Mouse (Mus musculus) kidney, embryonic 15.5 days (tissue): ENCODE results near the gene Stk11ip. TPM values are rescaled to one million over a fixed set of nuclear protein-coding genes. Genes with fewer than 3 reads are reported as not detected.

ENCODE experiments used
- ATAC-seq: fragments of 200-750 bp; cut with Nextera tagmentation; replicated peaks from 2 replicates; pipeline ENCODE4 v1.8.0; 2017; ENCODE audit warnings: moderate TSS enrichment; ENCODE audit not compliant: low FRiP score
- H3K27ac ChIP-seq: fragments of 300-500 bp; sonication (generic); 2 replicates; pipeline ENCODE4 v1.5.1; 2015; ENCODE audit warnings: mild to moderate bottlenecking, inconsistent platforms
- H3K27me3 ChIP-seq: fragments of 300-500 bp; sonication (generic); 2 replicates; pipeline ENCODE4 v1.6.1; 2015; ENCODE audit warnings: inconsistent platforms
- H3K36me3 ChIP-seq: fragments of 300-500 bp; sonication (generic); 2 replicates; pipeline ENCODE4 v1.6.1; 2015; ENCODE audit warnings: inconsistent platforms
- H3K4me1 ChIP-seq: fragments of 300-500 bp; sonication (generic); 2 replicates; pipeline ENCODE4 v1.6.1; 2015; ENCODE audit warnings: inconsistent platforms
- H3K4me2 ChIP-seq: fragments of 300-500 bp; sonication (generic); 2 replicates; pipeline ENCODE4 v1.6.1; 2015; ENCODE audit warnings: moderate library complexity, mild to moderate bottlenecking, inconsistent platforms
- H3K4me3 ChIP-seq: fragments of 300-500 bp; sonication (generic); replicated peaks from 2 replicates; pipeline ENCODE4 v1.5.1; 2015; ENCODE audit warnings: mild to moderate bottlenecking, inconsistent platforms
- H3K9ac ChIP-seq: fragments of 300-500 bp; sonication (generic); 2 replicates; pipeline ENCODE4 v1.6.1; 2015; ENCODE audit warnings: mild to moderate bottlenecking, inconsistent platforms
- H3K9me3 ChIP-seq: fragments of 300-500 bp; sonication (generic); replicated peaks from 2 replicates; pipeline ENCODE4 v1.6.1; 2016; ENCODE audit warnings: inconsistent platforms
- WGBS: fragments of 180-500 bp; shearing (Covaris S2); methylation state at CpG from one replicate; pipeline ENCODE4 v1.1.7; 2015; ENCODE audit warnings: mixed read lengths; 5-methylcytosine and 5-hydroxymethylcytosine counted together
- polyA plus RNA-seq: library from polyadenylated mRNA; unstranded; fragments of >200 nt; fragmentation: Nextera tagmentation; extraction: Ambion mirVana; gene quantifications from 2 replicates; pipeline ENCODE4 v1.2.1, GENCODE M21; 2015

Stk11ip gene
- polyA plus RNA-seq, 1 experiment from 2014 or later = 26.5 TPM

DNA sequence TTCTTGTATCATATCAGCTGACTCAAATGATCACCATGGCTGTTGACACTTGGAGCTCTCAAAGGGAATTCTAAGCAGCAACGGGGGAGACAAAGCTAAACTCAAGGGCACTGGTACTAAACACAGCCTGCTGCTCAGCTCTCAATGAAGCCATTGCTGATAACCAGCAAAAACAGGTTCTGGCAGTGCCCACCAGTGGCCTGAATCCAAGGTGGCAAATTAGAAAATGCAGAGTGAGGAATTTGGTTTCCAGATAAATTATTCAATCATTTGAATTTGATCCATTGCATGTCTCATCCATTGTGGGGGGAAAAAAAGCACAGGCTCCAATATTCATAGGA is 40.5 kb downstream of the Stk11ip start:
- no peak for ATAC-seq
- H3K27ac ChIP-seq = no peak overlapping the region
- no peak overlapping the region for H3K9ac ChIP-seq
- peaks cover 10% of the 10 kb centered on the region; the same call in 1 of the 2 replicates for H3K36me3 ChIP-seq
- H3K4me1 ChIP-seq = peaks cover 20% of the 10 kb centered on the region
- WGBS = 32% methylated on average over 1 of the region's 1 CpGs
- no peak overlapping the region for H3K4me3 ChIP-seq
- H3K27me3 ChIP-seq = 0 out of 2 replicates have a peak, but pooled peaks cover 10% of the 10 kb centered on the region
- H3K9me3 ChIP-seq = no peaks in the 10 kb centered on the region
- H3K4me2 ChIP-seq = no peak overlapping the region

DNA sequence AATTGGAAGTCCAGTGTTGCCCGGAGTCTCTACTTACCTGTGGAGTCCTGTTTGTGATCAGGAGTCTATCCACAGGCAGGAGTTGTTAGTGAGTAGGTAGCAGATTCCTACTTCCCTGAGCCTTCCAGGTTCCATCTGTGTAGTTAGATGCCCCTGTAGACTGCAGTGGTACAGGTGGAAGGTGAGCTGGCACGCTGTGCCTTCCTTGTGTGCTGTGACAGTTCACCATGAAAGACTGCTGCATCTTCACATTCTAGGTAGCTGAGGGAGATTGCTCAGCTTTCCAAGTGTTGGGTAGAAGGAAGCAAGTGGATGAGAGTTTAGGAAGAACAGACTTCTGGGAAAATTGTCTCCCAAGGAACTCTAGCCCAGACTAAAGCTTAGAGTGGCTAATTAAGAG is 42.8 kb downstream of the Stk11ip start:
- Histone ChIP-seq H3K27me3 (0 out of 2 replicates have a peak, but pooled peaks cover 10% of the 10 kb centered on the region), H3K9me3 (no peaks in the 10 kb centered on the region), H3K4me1 (peaks cover 15% of the 10 kb centered on the region), H3K4me3 (no peak overlapping the region), H3K9ac (no peak overlapping the region), H3K36me3 (no peaks in the 10 kb centered on the region), H3K4me2 (no peak overlapping the region), H3K27ac (no peak overlapping the region)
- no peak for ATAC-seq
- WGBS = 89% methylated on average over 2 of the region's 2 CpGs

DNA sequence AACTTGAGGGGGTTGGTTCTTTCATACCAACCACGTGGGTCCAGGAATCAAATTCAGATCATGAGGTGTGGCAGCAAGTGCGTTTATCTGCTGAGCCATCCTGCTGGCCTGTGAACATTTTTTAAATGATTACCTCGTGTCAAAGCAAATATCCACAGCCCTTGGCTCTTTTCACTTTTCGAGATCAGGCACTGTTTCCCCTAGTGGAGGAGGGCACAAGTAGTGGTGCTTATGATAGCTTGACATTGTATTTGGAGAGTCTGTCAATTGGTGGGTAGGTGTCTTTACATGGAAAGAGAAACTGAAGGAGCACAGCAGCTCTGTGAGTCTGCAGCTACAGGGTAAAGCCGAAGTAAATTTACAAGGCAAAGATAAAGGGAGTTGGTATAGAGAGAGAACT is 43.6 kb downstream of the Stk11ip start:
- no peak overlapping the region for H3K9ac ChIP-seq
- no peak overlapping the region for H3K27ac ChIP-seq
- peaks cover 8% of the 10 kb centered on the region; the same call in 1 of the 2 replicates for H3K4me1 ChIP-seq
- no peaks in the 10 kb centered on the region for H3K9me3 ChIP-seq
- 0 out of 2 replicates have a peak, but pooled peaks cover 10% of the 10 kb centered on the region for H3K27me3 ChIP-seq
- 71% methylated on average over 5 of the region's 5 CpGs for WGBS
- H3K36me3 ChIP-seq = no peaks in the 10 kb centered on the region
- no peak overlapping the region for H3K4me2 ChIP-seq
- no peak overlapping the region for H3K4me3 ChIP-seq
- ATAC-seq = no peak

DNA sequence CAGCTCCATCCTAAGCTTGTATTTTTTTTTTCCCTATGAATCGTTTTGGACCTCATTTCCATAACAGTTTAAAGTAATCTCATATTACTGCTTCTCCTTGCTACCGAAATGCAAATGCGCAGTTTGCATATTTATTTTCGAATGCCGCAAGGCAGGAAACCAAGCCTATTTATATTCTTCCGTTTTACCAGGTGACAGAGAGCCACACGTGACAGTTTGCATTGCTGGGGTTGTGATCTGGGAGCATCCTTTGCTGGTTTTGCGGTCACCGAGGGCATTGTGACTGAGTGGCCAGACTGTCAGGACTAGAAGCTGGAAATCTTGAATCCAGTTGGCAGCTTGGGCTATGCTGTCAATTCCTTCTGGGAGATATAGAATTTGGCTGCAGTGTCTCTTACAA is 44.3 kb downstream of the Stk11ip start:
- H3K9ac ChIP-seq = no peak overlapping the region
- no peak for ATAC-seq

DNA sequence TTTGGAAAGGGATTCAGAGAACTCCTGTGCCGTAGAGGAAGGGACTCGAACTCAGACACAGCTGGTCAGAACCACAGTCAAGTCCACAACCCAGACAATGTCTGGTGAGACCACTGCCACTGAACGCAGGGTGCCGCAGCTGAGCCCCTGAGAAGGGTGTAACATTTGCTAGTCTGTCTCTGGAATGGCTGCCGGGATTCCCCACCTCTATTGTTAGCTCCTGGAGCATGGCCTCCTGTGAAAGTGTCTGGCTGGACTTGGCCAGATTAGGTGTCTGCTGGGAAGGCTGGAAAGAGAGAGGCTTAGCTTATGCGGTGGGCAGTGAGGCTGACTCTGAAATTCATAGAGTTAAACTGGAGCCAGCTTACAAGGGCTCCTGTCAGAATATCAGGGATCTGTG is 49.1 kb downstream of the Stk11ip start:
- no peak for ATAC-seq
- H3K4me1 ChIP-seq = no peaks in the 10 kb centered on the region
- H3K36me3 ChIP-seq = no peaks in the 10 kb centered on the region
- H3K27me3 ChIP-seq = 0 out of 2 replicates have a peak, but pooled peaks cover 8% of the 10 kb centered on the region
- H3K4me3 ChIP-seq = no peak overlapping the region
- H3K9me3 ChIP-seq = no peaks in the 10 kb centered on the region
- no peak overlapping the region for H3K27ac ChIP-seq
- 60% methylated on average over 6 of the region's 6 CpGs for WGBS
- no peak overlapping the region for H3K9ac ChIP-seq
- no peak overlapping the region for H3K4me2 ChIP-seq

More for the DNA sequence above, 44.3 kb downstream of the Stk11ip start:
- 0 out of 2 replicates have a peak, but pooled peaks cover 10% of the 10 kb centered on the region for H3K27me3 ChIP-seq
- no peak overlapping the region for H3K4me3 ChIP-seq
- H3K36me3 ChIP-seq = no peaks in the 10 kb centered on the region
- no peak overlapping the region for H3K4me2 ChIP-seq
- H3K4me1 ChIP-seq = peaks cover 5% of the 10 kb centered on the region; the same call in 1 of the 2 replicates
- H3K9me3 ChIP-seq = no peaks in the 10 kb centered on the region
- WGBS = 62% methylated on average over 9 of the region's 9 CpGs
- H3K27ac ChIP-seq = no peak overlapping the region

DNA sequence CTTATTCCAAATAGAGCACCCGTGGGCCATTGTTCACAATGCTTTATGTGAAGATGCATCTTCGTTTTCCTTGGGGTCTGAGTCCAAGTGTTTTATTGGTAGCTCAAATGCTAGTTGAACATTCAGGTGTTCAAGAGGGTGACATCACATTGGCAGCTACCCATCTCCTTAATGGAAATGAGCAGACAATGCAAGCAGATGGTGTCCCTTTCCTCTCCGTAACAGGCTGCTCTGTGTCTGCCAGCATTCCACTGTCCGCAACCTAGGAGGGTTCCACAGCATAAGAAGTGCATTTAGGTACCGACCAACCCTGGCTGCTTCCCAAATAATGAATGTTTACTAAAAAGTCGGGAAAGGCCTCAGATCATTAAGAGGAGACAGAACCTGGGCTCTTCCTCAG is 51.4 kb downstream of the Stk11ip start:
- Histone ChIP-seq H3K27me3 (0 out of 2 replicates have a peak, but pooled peaks cover 4% of the 10 kb centered on the region), H3K9me3 (no peaks in the 10 kb centered on the region), H3K27ac (no peak overlapping the region), H3K4me1 (no peaks in the 10 kb centered on the region), H3K4me2 (no peak overlapping the region), H3K36me3 (no peaks in the 10 kb centered on the region), H3K9ac (no peak overlapping the region), H3K4me3 (no peak overlapping the region)
- no peak for ATAC-seq
- WGBS = 83% methylated on average over 6 of the region's 6 CpGs

DNA sequence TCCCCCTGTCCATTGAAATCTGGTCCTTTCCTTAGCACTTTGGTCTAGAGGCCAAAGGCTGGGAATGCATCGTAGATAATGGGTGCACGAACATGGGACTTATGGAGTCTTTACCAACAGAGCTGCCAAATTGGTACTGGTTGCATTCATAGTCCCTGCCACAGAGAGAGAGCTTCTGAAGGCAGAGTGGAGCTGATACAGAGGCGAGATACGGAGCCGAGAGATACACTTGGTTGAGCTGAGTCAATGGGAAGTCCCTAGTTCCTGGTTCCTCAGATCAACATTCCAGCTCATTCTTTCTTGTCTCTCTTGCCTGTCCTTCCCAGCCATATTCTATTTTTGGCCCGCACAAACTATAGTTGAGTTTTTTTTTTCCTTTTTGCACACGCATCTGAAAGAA is 52.4 kb downstream of the Stk11ip start:
- 0 out of 2 replicates have a peak, but pooled peaks cover 4% of the 10 kb centered on the region for H3K27me3 ChIP-seq
- no peak for ATAC-seq
- H3K4me3 ChIP-seq = no peak overlapping the region
- H3K4me1 ChIP-seq = no peaks in the 10 kb centered on the region
- no peaks in the 10 kb centered on the region for H3K36me3 ChIP-seq
- no peak overlapping the region for H3K9ac ChIP-seq
- H3K4me2 ChIP-seq = no peak overlapping the region
- no peaks in the 10 kb centered on the region for H3K9me3 ChIP-seq
- H3K27ac ChIP-seq = no peak overlapping the region
- 85% methylated on average over 7 of the region's 7 CpGs for WGBS

DNA sequence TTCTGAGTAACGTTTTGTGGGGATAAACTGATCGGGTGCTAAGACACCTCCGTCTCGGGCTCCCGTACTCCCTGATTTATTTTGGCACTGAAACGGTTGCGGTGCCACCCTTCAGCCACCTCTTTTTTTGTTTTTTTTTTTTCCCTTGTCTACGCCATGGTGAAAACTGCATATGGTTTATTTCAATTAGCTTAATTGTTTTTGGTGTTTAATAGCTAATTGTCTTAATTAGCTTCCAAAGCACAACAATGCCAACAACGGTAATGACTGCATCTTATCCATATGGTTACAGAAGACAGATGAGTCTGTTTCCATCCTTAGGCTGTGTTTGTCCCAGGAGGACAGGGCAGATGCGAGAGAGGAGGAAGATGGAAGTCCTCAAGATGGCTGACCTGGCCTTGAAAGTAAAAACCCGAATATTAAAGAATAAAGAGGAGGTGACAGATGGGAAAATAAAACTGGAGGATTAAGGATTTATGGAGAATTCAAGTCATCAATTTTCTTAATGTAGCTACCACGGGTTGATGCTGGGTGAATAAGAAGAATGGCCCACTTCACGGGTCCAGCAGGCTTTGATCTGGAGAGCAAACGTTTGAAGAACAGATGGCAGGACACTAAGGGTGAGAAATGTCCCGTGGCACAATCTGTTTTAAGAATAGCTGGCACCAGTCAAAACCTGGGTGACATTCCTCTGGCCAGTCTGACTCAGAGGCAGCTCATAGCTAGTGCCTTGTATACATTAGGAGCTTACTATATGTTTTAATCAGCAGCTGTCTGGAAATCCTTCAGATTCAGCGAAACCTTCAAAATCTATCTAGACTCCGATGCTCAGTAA is 53.4 kb downstream of the Stk11ip start:
- Histone ChIP-seq H3K4me2 (no peak overlapping the region), H3K9me3 (no peaks in the 10 kb centered on the region), H3K27me3 (0 out of 2 replicates have a peak, but pooled peaks cover 4% of the 10 kb centered on the region), H3K4me1 (no peaks in the 10 kb centered on the region), H3K4me3 (no peak overlapping the region), H3K36me3 (no peaks in the 10 kb centered on the region), H3K9ac (no peak overlapping the region), H3K27ac (no peak overlapping the region)
- 60% methylated on average over 17 of the region's 17 CpGs for WGBS
- no peak for ATAC-seq

DNA sequence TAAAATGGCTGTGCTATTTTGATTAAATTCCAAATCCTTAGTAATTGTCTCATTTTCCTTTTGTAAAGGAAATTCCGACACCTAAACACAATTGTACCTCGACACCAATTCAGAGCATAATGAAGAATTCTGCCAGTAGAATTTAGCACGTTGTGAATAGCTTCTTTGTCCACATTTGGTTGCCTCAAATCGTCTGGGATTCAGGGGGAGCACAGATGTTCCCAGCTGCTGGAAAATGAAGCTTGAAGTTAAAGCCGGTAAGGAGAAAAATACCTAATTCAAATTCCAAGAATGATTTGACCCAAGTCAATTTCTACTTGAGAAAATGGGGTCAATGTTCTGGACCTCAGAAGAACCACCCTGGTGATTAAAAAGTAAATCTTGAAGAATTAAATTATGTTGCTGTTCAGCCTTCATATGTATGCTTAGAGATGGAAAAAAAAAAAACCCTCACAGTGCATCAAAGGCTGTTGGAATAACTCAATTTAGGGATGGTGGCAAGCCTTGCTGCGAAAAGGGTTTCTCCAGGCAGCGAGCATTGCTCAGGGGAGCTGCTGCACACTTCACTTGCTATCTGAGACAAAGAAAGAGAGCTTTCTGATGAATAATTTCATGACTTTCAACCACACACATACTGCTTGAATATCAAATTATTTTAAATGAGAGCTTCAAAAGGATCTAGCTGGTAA is 60.8 kb downstream of the Stk11ip start:
- H3K4me3 ChIP-seq = no peak overlapping the region
- WGBS = 53% methylated on average over 7 of the region's 7 CpGs
- H3K9me3 ChIP-seq = no peaks in the 10 kb centered on the region
- H3K4me1 ChIP-seq = no peaks in the 10 kb centered on the region
- H3K9ac ChIP-seq = no peak overlapping the region
- no peak for ATAC-seq
- H3K27me3 ChIP-seq = no peaks in the 10 kb centered on the region
- H3K27ac ChIP-seq = no peak overlapping the region
- H3K4me2 ChIP-seq = no peak overlapping the region
- H3K36me3 ChIP-seq = no peaks in the 10 kb centered on the region

DNA sequence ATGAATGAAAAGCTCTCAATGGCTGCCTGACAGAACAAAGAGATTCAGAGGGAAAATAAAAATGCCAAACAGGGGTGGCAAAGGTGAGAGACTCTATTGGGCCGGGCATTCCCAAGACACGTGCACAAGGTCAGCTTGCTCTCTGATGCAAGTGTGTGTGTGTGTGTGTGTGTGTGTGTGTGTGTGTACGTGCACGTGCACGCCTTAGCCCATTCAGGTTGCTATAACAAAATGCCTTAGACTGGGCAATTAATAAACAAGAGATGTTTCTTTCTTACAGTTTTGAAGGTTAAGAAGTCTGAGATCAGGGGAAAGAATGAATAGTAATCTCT is 61.3 kb downstream of the Stk11ip start:
- ATAC-seq = no peak
- 74% methylated on average over 5 of the region's 5 CpGs for WGBS
- Histone ChIP-seq H3K9ac (no peak overlapping the region), H3K4me2 (no peak overlapping the region), H3K9me3 (no peaks in the 10 kb centered on the region), H3K27me3 (no peaks in the 10 kb centered on the region), H3K27ac (no peak overlapping the region), H3K4me3 (no peak overlapping the region), H3K36me3 (no peaks in the 10 kb centered on the region), H3K4me1 (no peaks in the 10 kb centered on the region)

DNA sequence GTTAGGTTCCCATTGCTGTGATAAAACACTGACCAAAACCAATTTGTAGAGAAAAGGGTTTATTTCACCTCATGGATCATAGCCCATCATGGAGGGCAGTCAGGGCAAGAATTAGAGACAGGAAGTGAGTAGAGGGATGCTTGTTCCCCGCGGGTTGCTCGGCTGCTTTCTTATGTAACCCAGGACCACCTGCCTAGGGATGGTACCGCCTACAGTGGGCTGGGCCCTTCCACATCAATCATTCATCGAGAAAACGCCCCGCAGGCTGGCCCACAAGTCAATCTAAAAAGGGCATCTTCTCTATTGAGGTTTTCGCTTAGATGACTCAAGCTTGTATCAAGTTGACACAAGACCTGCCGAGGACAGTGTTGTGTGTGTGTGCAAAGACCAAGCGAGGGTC is 61.7 kb downstream of the Stk11ip start:
- 77% methylated on average over 10 of the region's 10 CpGs for WGBS
- Histone ChIP-seq H3K27ac (no peak overlapping the region), H3K9ac (no peak overlapping the region), H3K9me3 (no peaks in the 10 kb centered on the region), H3K27me3 (no peaks in the 10 kb centered on the region), H3K4me2 (no peak overlapping the region), H3K4me3 (no peak overlapping the region), H3K4me1 (peaks cover 4% of the 10 kb centered on the region; the same call in 1 of the 2 replicates), H3K36me3 (no peaks in the 10 kb centered on the region)
- ATAC-seq = no peak

DNA sequence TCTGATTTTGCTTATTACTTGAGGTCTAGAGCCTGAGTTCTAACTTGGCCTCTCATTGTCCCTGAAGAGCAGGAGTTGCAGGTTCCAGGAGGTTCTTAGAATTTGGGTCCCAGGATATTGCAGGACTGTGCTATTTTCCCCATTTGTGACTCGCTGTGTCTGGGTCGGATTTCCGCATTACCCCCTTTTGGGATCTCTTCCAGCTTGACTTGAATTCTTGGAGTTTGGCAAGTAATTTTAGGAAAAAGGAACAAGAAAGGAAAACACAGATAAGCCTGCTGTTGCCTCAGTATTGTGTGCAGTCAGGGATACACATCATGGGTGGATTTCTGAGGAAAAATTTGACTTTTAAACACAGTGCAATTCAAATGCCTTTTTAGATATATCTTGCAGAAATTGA is 65.5 kb downstream of the Stk11ip start:
- Histone ChIP-seq H3K36me3 (no peaks in the 10 kb centered on the region), H3K9ac (no peak overlapping the region), H3K4me3 (no peak overlapping the region), H3K4me2 (no peak overlapping the region), H3K4me1 (peaks cover 11% of the 10 kb centered on the region; the same call in 1 of the 2 replicates), H3K9me3 (no peaks in the 10 kb centered on the region), H3K27ac (no peak overlapping the region), H3K27me3 (no peaks in the 10 kb centered on the region)
- no peak for ATAC-seq
- WGBS = 88% methylated on average over 3 of the region's 3 CpGs
